Mouse (Mus musculus) olfactory bulb, adult 2 months (tissue): ENCODE data around the gene Afdn.

ENCODE experiments used
- CTCF ChIP-seq: fragments of 200-500 bp; IDR thresholded peaks from 2 replicates; pipeline ENCODE4 v1.5.1; 2012; ENCODE audit warnings: low read depth, mild to moderate bottlenecking, low read length, moderate library complexity; ENCODE audit not compliant: insufficient read depth
- POLR2A ChIP-seq: fragments of 200-500 bp; IDR thresholded peaks from 2 replicates; pipeline ENCODE4 v1.6.1; 2012; ENCODE audit warnings: mild to moderate bottlenecking, low read depth, low read length, moderate library complexity; ENCODE audit not compliant: insufficient read depth

GRCm38 (mm10) chr17:13747681-13748080 is 12.7 kb upstream of the Afdn start:
- TF ChIP-seq POLR2A (no peak), CTCF (no peak)
